14 mouse cellular contexts compared by ENCODE assay signal in the genomic region with DNA sequence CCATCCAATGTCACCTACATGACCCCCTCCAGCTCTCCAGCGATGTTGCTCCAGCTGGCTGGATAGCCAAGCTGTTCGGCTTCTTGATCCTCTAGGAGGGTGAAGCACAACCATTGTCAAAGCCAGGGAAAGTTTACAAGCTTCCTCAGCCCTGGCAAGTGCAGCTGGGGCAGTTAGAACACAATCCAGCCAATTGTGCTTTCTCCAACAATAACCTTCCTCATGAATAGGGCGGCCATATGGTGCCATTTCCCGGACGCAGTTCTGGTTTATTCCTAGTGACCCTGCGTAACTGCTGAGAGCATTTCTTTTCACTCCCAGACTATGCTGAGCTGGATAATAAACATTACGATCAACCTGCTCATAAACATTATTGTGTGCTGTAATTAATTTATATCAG.
DNase-seq lines count a peak whose midpoint lies in the region; ATAC-seq and TF ChIP-seq lines count a peak whose summit lies in the region.
"Had no signal": no experiment of that assay in that cellular context is flagged by ENCODE, and none has a peak within 500 bp of the region (broad histone marks: within the 10 kb centered on the region; RNA-seq: fewer than 3 reads in every experiment).

No protein-coding gene starts in this region.

- no peak overlapping the region for H3K4me3 ChIP-seq in forebrain, embryonic 10.5 days
- H3K4me3 ChIP-seq in hindbrain, postnatal 0 days (ENCODE audit: low read length), result no peak overlapping the region
- H3K4me3 ChIP-seq in midbrain, embryonic 16.5 days (ENCODE audit: low read depth, low read length), result no peak overlapping the region
- H3K4me3 ChIP-seq: embryonic facial prominence, embryonic 13.5 days; limb, embryonic 15.5 days had no signal

- no peak overlapping the region for H3K4me2 ChIP-seq in hindbrain, postnatal 0 days (ENCODE audit: low read depth, low read length)
- H3K4me2 ChIP-seq in midbrain, embryonic 16.5 days (ENCODE audit: low read length), result no peak overlapping the region
- H3K4me2 ChIP-seq: embryonic facial prominence, embryonic 13.5 days; limb, embryonic 15.5 days had no signal

- ATAC-seq in hindbrain, postnatal 0 days, result peak; percentile 49; the same call in 1 of the 2 replicates
- 0 out of 2 replicates have a peak, but pooled peaks have one; percentile 8 for ATAC-seq in midbrain, embryonic 16.5 days
- no peak for ATAC-seq in CD4-positive, CD25-positive, alpha-beta regulatory T cell, adult 4 months

- no peaks in the 10 kb centered on the region for H3K9me3 ChIP-seq in forebrain, embryonic 10.5 days
- no peaks in the 10 kb centered on the region for H3K9me3 ChIP-seq in hindbrain, postnatal 0 days (ENCODE audit: low read length)
- H3K9me3 ChIP-seq in midbrain, embryonic 16.5 days (replicated peaks; ENCODE audit: control insufficient read depth, low read length, poor library complexity, severe bottlenecking), result no peaks in the 10 kb centered on the region
- H3K9me3 ChIP-seq: embryonic facial prominence, embryonic 13.5 days; limb, embryonic 15.5 days had no signal

- WGBS in forebrain, embryonic 10.5 days, result 52% methylated on average over 7 of the region's 7 CpGs
- 23% methylated on average over 7 of the region's 7 CpGs for whole genome bisulfite sequencing in hindbrain, postnatal 0 days
- 14% methylated on average over 7 of the region's 7 CpGs for WGBS in midbrain, embryonic 16.5 days

- TF ChIP-seq CTCF in brain, embryonic 14.5 days (IDR thresholded peaks at IDR 0.05; ENCODE audit: borderline replicate concordance, extremely low read depth, insufficient read depth, insufficient read length), result no peak
- TF ChIP-seq CTCF in hindbrain, postnatal 0 days (IDR thresholded peaks at IDR 0.05; ENCODE audit: low read depth), result no peak

- H3K9ac ChIP-seq in hindbrain, postnatal 0 days (replicated peaks; ENCODE audit: low read length), result no peak overlapping the region
- no peak overlapping the region for H3K9ac ChIP-seq in midbrain, embryonic 16.5 days (ENCODE audit: low read depth, low read length)
- H3K9ac ChIP-seq: embryonic facial prominence, embryonic 13.5 days; limb, embryonic 15.5 days had no signal

- H3K4me1 ChIP-seq in forebrain, embryonic 10.5 days, result peaks cover 23% of the 10 kb centered on the region
- H3K4me1 ChIP-seq in hindbrain, postnatal 0 days (ENCODE audit: insufficient read depth, low read length), result no peaks in the 10 kb centered on the region
- peaks cover 5% of the 10 kb centered on the region for H3K4me1 ChIP-seq in midbrain, embryonic 16.5 days (ENCODE audit: control insufficient read depth, insufficient read depth, low read length)
- H3K4me1 ChIP-seq: limb, embryonic 15.5 days had no signal

- DNase-seq in brain, embryonic 14.5 days (ENCODE audit: low read depth), result peak; percentile 88
- DNase-seq in forebrain, embryonic 10.5 days (ENCODE audit: extremely low spot score, low spot score), result peak; percentile 39
- DNase-seq in hindbrain, postnatal 0 days (ENCODE audit: low spot score), result peak; percentile 38
- no peak for DNase-seq in urinary bladder, postnatal 10 days (ENCODE audit: low spot score)
- no peak for DNase-seq in right cerebral cortex, adult 2 months (ENCODE audit: low spot score in 2 of 2)
- no peak for DNase-seq in thymus, postnatal 10 days (ENCODE audit: low spot score in 2 of 2)
- DNase-seq: gastrocnemius, postnatal 25 days; kidney, postnatal 25 days; lung, postnatal 36 days; spleen, adult 18-20 months had no signal

- no peaks in the 10 kb centered on the region for H3K36me3 ChIP-seq in forebrain, embryonic 10.5 days (replicated peaks)
- no peaks in the 10 kb centered on the region for H3K36me3 ChIP-seq in hindbrain, postnatal 0 days (ENCODE audit: insufficient read depth, low read length)
- no peaks in the 10 kb centered on the region for H3K36me3 ChIP-seq in midbrain, embryonic 16.5 days (ENCODE audit: control insufficient read depth, insufficient read depth, low read length)
- H3K36me3 ChIP-seq: embryonic facial prominence, embryonic 13.5 days; limb, embryonic 15.5 days had no signal

- H3K27ac ChIP-seq in forebrain, embryonic 10.5 days, result peak overlapping the region; percentile 70; the same call in 1 of the 2 replicates
- H3K27ac ChIP-seq in hindbrain, postnatal 0 days, result no peak overlapping the region
- H3K27ac ChIP-seq in midbrain, embryonic 16.5 days (ENCODE audit: low read length), result no peak overlapping the region
- H3K27ac ChIP-seq: embryonic facial prominence, embryonic 13.5 days; limb, embryonic 15.5 days had no signal

- no peak for TF ChIP-seq POLR2A in brain, embryonic 14.5 days (IDR thresholded peaks at IDR 0.05; ENCODE audit: borderline replicate concordance, extremely low read depth, insufficient read depth, insufficient read length, poor library complexity, severe bottlenecking)

- no peaks in the 10 kb centered on the region for H3K27me3 ChIP-seq in forebrain, embryonic 10.5 days (ENCODE audit: poor library complexity, severe bottlenecking)
- H3K27me3 ChIP-seq in hindbrain, postnatal 0 days (ENCODE audit: insufficient read depth, low read length), result no peaks in the 10 kb centered on the region
- H3K27me3 ChIP-seq in midbrain, embryonic 16.5 days (ENCODE audit: control insufficient read depth, insufficient read depth, low read depth, low read length), result no peaks in the 10 kb centered on the region
- H3K27me3 ChIP-seq: embryonic facial prominence, embryonic 13.5 days; limb, embryonic 15.5 days had no signal

Comparison
In these comparisons a context has a peak if more than half of its experiments do, and no peak if none do; other contexts are left out.
1. DNase-seq: peak in brain, embryonic 14.5 days (single experiment), forebrain, embryonic 10.5 days (single experiment) and hindbrain, postnatal 0 days (single experiment); none in urinary bladder, postnatal 10 days (single experiment), right cerebral cortex, adult 2 months (0 of 2) and thymus, postnatal 10 days (0 of 2).